Mouse (Mus musculus) ovary, adult 18-20 months (tissue): ENCODE results near the gene Myh6.
"Not testable (repeated sequence)": the region's sequence is repeated elsewhere in the genome, so short reads cannot be mapped to it uniquely, and the experiment has no call there.

Source experiments
- DNase-seq: peaks from one replicate; pipeline ENCODE4 v3.0.0; 2022; ENCODE audit warnings: low spot score, mixed read lengths

Myh6 gene

GRCm38 (mm10) chr14:54958503-54958902 is 8.2 kb downstream of the Myh6 start:
- no peak for DNase-seq

- DNase-seq, result no peak
Measured at GRCm38 (mm10) chr14:54956533-54956932, 10.2 kb downstream of the Myh6 start.

- no peak for DNase-seq
Measured at GRCm38 (mm10) chr14:54955481-54955880, 11.2 kb downstream of the Myh6 start.

- no peak for DNase-seq
Measured at GRCm38 (mm10) chr14:54954474-54954873, 12.3 kb downstream of the Myh6 start.

GRCm38 (mm10) chr14:54953664-54954206 is 13.0 kb downstream of the Myh6 start:
- no peak for DNase-seq

- no peak for DNase-seq
Measured at GRCm38 (mm10) chr14:54951587-54951986, 15.1 kb downstream of the Myh6 start.

GRCm38 (mm10) chr14:54950493-54950892 is 16.2 kb downstream of the Myh6 start:
- no peak for DNase-seq

- no peak for DNase-seq
Measured at GRCm38 (mm10) chr14:54948781-54949180, 17.9 kb downstream of the Myh6 start.

- DNase-seq, result not testable (repeated sequence)
Measured at GRCm38 (mm10) chr14:54947008-54947407, 19.7 kb downstream of the Myh6 start.

GRCm38 (mm10) chr14:54945975-54946704 is 20.6 kb downstream of the Myh6 start:
- no peak for DNase-seq

- no peak for DNase-seq
Measured at GRCm38 (mm10) chr14:54944939-54945338, 21.8 kb downstream of the Myh6 start.

- DNase-seq, result no peak
Measured at GRCm38 (mm10) chr14:54943971-54944370, 22.8 kb downstream of the Myh6 start.

GRCm38 (mm10) chr14:54942479-54942878 is 24.2 kb downstream of the Myh6 start:
- DNase-seq, result no peak

GRCm38 (mm10) chr14:54941024-54941978 is 25.4 kb downstream of the Myh6 start:
- no peak for DNase-seq

- no peak for DNase-seq
Measured at GRCm38 (mm10) chr14:54940176-54940530, 26.6 kb downstream of the Myh6 start.

- peak; percentile 35 for DNase-seq
Measured at GRCm38 (mm10) chr14:54939434-54940175, 27.1 kb downstream of the Myh6 start.

- no peak for DNase-seq
Measured at GRCm38 (mm10) chr14:54938431-54939219, 28.1 kb downstream of the Myh6 start.

GRCm38 (mm10) chr14:54937361-54938182 is 29.2 kb downstream of the Myh6 start:
- DNase-seq, result no peak

- DNase-seq, result no peak
Measured at GRCm38 (mm10) chr14:54936831-54937160, 29.9 kb downstream of the Myh6 start.
